Mouse (Mus musculus): ENCODE measurements around the gene Hnrnpf. TPM values are rescaled to one million over a fixed set of nuclear protein-coding genes. Genes with fewer than 3 reads are reported as not detected.

Hnrnpf gene
- polyA plus RNA-seq, 1 experiment from 2014 or later = 420 TPM

- 71% methylated on average over 3 of the region's 3 CpGs for WGBS (ENCODE audit: insufficient replicate concordance)
- ATAC-seq (ENCODE audit: low read depth) = no peak
- Histone ChIP-seq H3K9ac (ENCODE audit: low read depth, low read length) (no peak overlapping the region), H3K4me1 (ENCODE audit: control insufficient read depth, low read depth, low read length) (peaks cover 30% of the 10 kb centered on the region), H3K27ac (ENCODE audit: low read length) (no peak overlapping the region), H3K4me3 (ENCODE audit: low read depth, low read length) (no peak overlapping the region), H3K36me3 (ENCODE audit: control insufficient read depth, insufficient read depth) (peaks cover 46% of the 10 kb centered on the region), H3K4me2 (ENCODE audit: low read depth, low read length) (no peak overlapping the region), H3K9me3 (replicated peaks; ENCODE audit: control insufficient read depth, low read length) (no peaks in the 10 kb centered on the region), H3K27me3 (ENCODE audit: control insufficient read depth, insufficient read depth, low read depth, low read length) (no peaks in the 10 kb centered on the region)
Measured at GRCm38 (mm10) chr6:117922041-117922440, 21.9 kb downstream of the Hnrnpf start.

- H3K4me2 ChIP-seq (ENCODE audit: low read depth, low read length) = no peak overlapping the region
Measured at GRCm38 (mm10) chr6:117926871-117927491, 26.9 kb downstream of the Hnrnpf start.

GRCm38 (mm10) chr6:117927955-117928354, 27.8 kb downstream of the Hnrnpf start:
- H3K4me3 ChIP-seq (ENCODE audit: low read depth, low read length) = no peak overlapping the region
- 75% methylated on average over 7 of the region's 7 CpGs for WGBS (ENCODE audit: insufficient replicate concordance)
- no peak overlapping the region for H3K27ac ChIP-seq (ENCODE audit: low read length)
- H3K4me2 ChIP-seq (ENCODE audit: low read depth, low read length) = no peak overlapping the region
- H3K36me3 ChIP-seq (ENCODE audit: control insufficient read depth, insufficient read depth) = peaks cover 31% of the 10 kb centered on the region
- ATAC-seq (ENCODE audit: low read depth) = no peak
- no peak overlapping the region for H3K9ac ChIP-seq (ENCODE audit: low read depth, low read length)
- H3K27me3 ChIP-seq (ENCODE audit: control insufficient read depth, insufficient read depth, low read depth, low read length) = no peaks in the 10 kb centered on the region
- no peaks in the 10 kb centered on the region for H3K9me3 ChIP-seq (replicated peaks; ENCODE audit: control insufficient read depth, low read length)
- no peaks in the 10 kb centered on the region for H3K4me1 ChIP-seq (ENCODE audit: control insufficient read depth, low read depth, low read length)

More at GRCm38 (mm10) chr6:117926871-117927491, 26.9 kb downstream of the Hnrnpf start:
- 64% methylated on average over 4 of the region's 4 CpGs for WGBS (ENCODE audit: insufficient replicate concordance)
- Histone ChIP-seq H3K4me1 (ENCODE audit: control insufficient read depth, low read depth, low read length) (peaks cover under 1% of the 10 kb centered on the region; the same call in 1 of the 2 replicates), H3K9me3 (replicated peaks; ENCODE audit: control insufficient read depth, low read length) (no peaks in the 10 kb centered on the region), H3K4me3 (ENCODE audit: low read depth, low read length) (no peak overlapping the region), H3K27ac (ENCODE audit: low read length) (no peak overlapping the region), H3K27me3 (ENCODE audit: control insufficient read depth, insufficient read depth, low read depth, low read length) (no peaks in the 10 kb centered on the region), H3K9ac (ENCODE audit: low read depth, low read length) (no peak overlapping the region), H3K36me3 (ENCODE audit: control insufficient read depth, insufficient read depth) (peaks cover 40% of the 10 kb centered on the region)
- no peak; the same call in 1 of the 2 replicates for ATAC-seq (ENCODE audit: low read depth)

GRCm38 (mm10) chr6:117928746-117929145, 28.6 kb downstream of the Hnrnpf start:
- no peak for ATAC-seq (ENCODE audit: low read depth)
- Histone ChIP-seq H3K27me3 (ENCODE audit: control insufficient read depth, insufficient read depth, low read depth, low read length) (no peaks in the 10 kb centered on the region), H3K9me3 (replicated peaks; ENCODE audit: control insufficient read depth, low read length) (no peaks in the 10 kb centered on the region), H3K4me3 (ENCODE audit: low read depth, low read length) (no peak overlapping the region), H3K9ac (ENCODE audit: low read depth, low read length) (no peak overlapping the region), H3K27ac (ENCODE audit: low read length) (no peak overlapping the region), H3K4me2 (ENCODE audit: low read depth, low read length) (no peak overlapping the region), H3K4me1 (ENCODE audit: control insufficient read depth, low read depth, low read length) (no peaks in the 10 kb centered on the region), H3K36me3 (ENCODE audit: control insufficient read depth, insufficient read depth) (peaks cover 29% of the 10 kb centered on the region)
- 75% methylated on average over 5 of the region's 5 CpGs for WGBS (ENCODE audit: insufficient replicate concordance)

- H3K4me1 ChIP-seq (ENCODE audit: control insufficient read depth, low read depth, low read length) = no peaks in the 10 kb centered on the region
- H3K4me2 ChIP-seq (ENCODE audit: low read depth, low read length) = no peak overlapping the region
- H3K9ac ChIP-seq (ENCODE audit: low read depth, low read length) = no peak overlapping the region
- 77% methylated on average over 3 of the region's 3 CpGs for WGBS (ENCODE audit: insufficient replicate concordance)
- no peaks in the 10 kb centered on the region for H3K9me3 ChIP-seq (replicated peaks; ENCODE audit: control insufficient read depth, low read length)
- H3K27me3 ChIP-seq (ENCODE audit: control insufficient read depth, insufficient read depth, low read depth, low read length) = no peaks in the 10 kb centered on the region
- H3K36me3 ChIP-seq (ENCODE audit: control insufficient read depth, insufficient read depth) = peaks cover 29% of the 10 kb centered on the region
- no peak overlapping the region for H3K4me3 ChIP-seq (ENCODE audit: low read depth, low read length)
- no peak for ATAC-seq (ENCODE audit: low read depth)
- no peak overlapping the region for H3K27ac ChIP-seq (ENCODE audit: low read length)
Measured at GRCm38 (mm10) chr6:117929945-117930655, 30.0 kb downstream of the Hnrnpf start.

GRCm38 (mm10) chr6:117932325-117933051, 32.4 kb downstream of the Hnrnpf start:
- Histone ChIP-seq H3K4me1 (ENCODE audit: control insufficient read depth, low read depth, low read length) (no peaks in the 10 kb centered on the region), H3K4me2 (ENCODE audit: low read depth, low read length) (no peak overlapping the region), H3K9ac (ENCODE audit: low read depth, low read length) (no peak overlapping the region), H3K27me3 (ENCODE audit: control insufficient read depth, insufficient read depth, low read depth, low read length) (no peaks in the 10 kb centered on the region), H3K9me3 (replicated peaks; ENCODE audit: control insufficient read depth, low read length) (no peaks in the 10 kb centered on the region), H3K4me3 (ENCODE audit: low read depth, low read length) (no peak overlapping the region), H3K27ac (ENCODE audit: low read length) (no peak overlapping the region), H3K36me3 (ENCODE audit: control insufficient read depth, insufficient read depth) (peaks cover 14% of the 10 kb centered on the region)
- ATAC-seq (ENCODE audit: low read depth) = 0 out of 2 replicates have a peak, but pooled peaks have one; percentile 35
- WGBS (ENCODE audit: insufficient replicate concordance) = 41% methylated on average over 11 of the region's 11 CpGs

GRCm38 (mm10) chr6:117934301-117934700, 34.2 kb downstream of the Hnrnpf start:
- Histone ChIP-seq H3K9me3 (replicated peaks; ENCODE audit: control insufficient read depth, low read length) (no peaks in the 10 kb centered on the region), H3K36me3 (ENCODE audit: control insufficient read depth, insufficient read depth) (peaks cover 2% of the 10 kb centered on the region), H3K4me3 (ENCODE audit: low read depth, low read length) (no peak overlapping the region), H3K4me2 (ENCODE audit: low read depth, low read length) (no peak overlapping the region), H3K9ac (ENCODE audit: low read depth, low read length) (no peak overlapping the region), H3K27me3 (ENCODE audit: control insufficient read depth, insufficient read depth, low read depth, low read length) (no peaks in the 10 kb centered on the region), H3K27ac (ENCODE audit: low read length) (no peak overlapping the region), H3K4me1 (ENCODE audit: control insufficient read depth, low read depth, low read length) (no peaks in the 10 kb centered on the region)
- no peak for ATAC-seq (ENCODE audit: low read depth)
- 69% methylated on average over 6 of the region's 6 CpGs for WGBS (ENCODE audit: insufficient replicate concordance)

- 49% methylated on average over 14 of the region's 14 CpGs for WGBS (ENCODE audit: insufficient replicate concordance)
- ATAC-seq (ENCODE audit: low read depth) = no peak
- Histone ChIP-seq H3K9me3 (replicated peaks; ENCODE audit: control insufficient read depth, low read length) (no peaks in the 10 kb centered on the region), H3K4me3 (ENCODE audit: low read depth, low read length) (no peak overlapping the region), H3K9ac (ENCODE audit: low read depth, low read length) (no peak overlapping the region), H3K4me2 (ENCODE audit: low read depth, low read length) (no peak overlapping the region), H3K27ac (ENCODE audit: low read length) (no peak overlapping the region), H3K36me3 (ENCODE audit: control insufficient read depth, insufficient read depth) (no peaks in the 10 kb centered on the region), H3K4me1 (ENCODE audit: control insufficient read depth, low read depth, low read length) (no peaks in the 10 kb centered on the region), H3K27me3 (ENCODE audit: control insufficient read depth, insufficient read depth, low read depth, low read length) (no peaks in the 10 kb centered on the region)
Measured at GRCm38 (mm10) chr6:117935681-117936612, 35.8 kb downstream of the Hnrnpf start.
